Mouse (Mus musculus) MEL (cell line): ENCODE measurements around the gene Crygc.

Experiments used
- BHLHE40 ChIP-seq: IDR thresholded peaks from 2 replicates; pipeline ENCODE4 v1.6.1; 2012; ENCODE audit warnings: low read depth, mild to moderate bottlenecking, inconsistent platforms, low read length, improper control_type of control experiment, borderline replicate concordance
- CHD1 ChIP-seq: IDR thresholded peaks from 2 replicates; pipeline ENCODE4 v1.6.1; 2012; ENCODE audit warnings: low read depth, mild to moderate bottlenecking, inconsistent platforms, low read length, improper control_type of control experiment
- CTCF ChIP-seq, 3 experiments: IDR thresholded peaks in 2 of 3; conservative IDR thresholded peaks in 1 of 3; 2 replicates each; pipeline ENCODE4 v1.5.1; 2011 to 2012; ENCODE audit warnings: low read length in 3 of 3, low read depth in 2 of 3, mild to moderate bottlenecking in 2 of 3, improper control_type of control experiment in 1 of 3, inconsistent platforms in 1 of 3, mixed read lengths in 1 of 3, moderate library complexity in 1 of 3; ENCODE audit not compliant: control insufficient read depth in 1 of 3, insufficient read depth in 1 of 3, poor library complexity in 1 of 3, severe bottlenecking in 1 of 3
- EP300 ChIP-seq, 2 experiments: IDR thresholded peaks; 2 replicates each; pipeline ENCODE4 v1.6.1; 2011; ENCODE audit warnings: improper control_type of control experiment in 2 of 2, low read length in 2 of 2, low read depth in 1 of 2, mild to moderate bottlenecking in 1 of 2
- GATA1 ChIP-seq: IDR thresholded peaks from 2 replicates; pipeline ENCODE4 v1.6.1; 2011; ENCODE audit warnings: low read depth, low read length, improper control_type of control experiment
- HCFC1 ChIP-seq: IDR thresholded peaks from 2 replicates; pipeline ENCODE4 v1.6.1; 2012; ENCODE audit warnings: low read depth, mild to moderate bottlenecking, inconsistent platforms, low read length, improper control_type of control experiment, moderate library complexity
- NELFE ChIP-seq: IDR thresholded peaks from 2 replicates; pipeline ENCODE4 v1.6.1; 2011; ENCODE audit warnings: low read depth, low read length, improper control_type of control experiment
- POLR2A ChIP-seq, 2 experiments: IDR thresholded peaks; 2 replicates each; pipeline ENCODE4 v1.6.1; 2011 to 2012; ENCODE audit warnings: low read length in 2 of 2, mild to moderate bottlenecking in 2 of 2, control low read depth in 1 of 2, improper control_type of control experiment in 1 of 2, low read depth in 1 of 2, moderate library complexity in 1 of 2; ENCODE audit not compliant: control insufficient read depth in 1 of 2, insufficient read depth in 1 of 2, poor library complexity in 1 of 2
- SMC3 ChIP-seq: IDR thresholded peaks from 2 replicates; pipeline ENCODE4 v1.6.1; 2011; ENCODE audit warnings: low read depth, low read length, improper control_type of control experiment
- TAL1 ChIP-seq: IDR thresholded peaks from 2 replicates; pipeline ENCODE4 v1.6.1; 2012; ENCODE audit warnings: mild to moderate bottlenecking, inconsistent platforms, low read length, moderate library complexity, mixed read lengths
- UBTF ChIP-seq: IDR thresholded peaks from 2 replicates; pipeline ENCODE4 v1.6.1; 2012; ENCODE audit warnings: low read depth, mild to moderate bottlenecking, inconsistent platforms, low read length, improper control_type of control experiment, moderate library complexity, borderline replicate concordance; ENCODE audit not compliant: insufficient read depth

DNA sequence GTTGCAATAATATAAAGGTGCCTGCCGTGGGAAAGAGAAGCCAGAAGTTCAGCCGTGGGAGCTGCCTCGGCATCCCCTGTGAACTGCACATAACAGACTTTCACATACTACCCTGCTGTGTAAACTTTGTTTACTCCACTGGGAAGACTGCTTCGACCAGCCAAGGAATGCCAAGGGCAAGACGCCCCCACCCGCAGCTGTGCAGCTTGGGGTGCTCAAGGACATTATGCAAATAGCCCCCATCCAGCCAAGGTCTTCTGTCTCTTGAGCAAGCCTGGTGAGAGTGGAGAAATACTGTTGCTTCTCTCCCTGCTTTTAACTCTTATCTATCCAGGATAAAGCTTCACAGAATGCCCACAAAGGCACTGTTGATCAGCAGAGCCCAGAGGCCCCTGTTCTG lies 32.7 kb downstream of the Crygc start:
- TF ChIP-seq POLR2A (IDR thresholded peaks at IDR 0.05; ENCODE audit: control insufficient read depth in 1 of 2, insufficient read depth in 1 of 2, low read depth in 1 of 2, low read length in 2 of 2, poor library complexity in 1 of 2): no peak
- no peak for TF ChIP-seq EP300 (IDR thresholded peaks at IDR 0.05; ENCODE audit: low read depth in 1 of 2, low read length in 2 of 2)
- TF ChIP-seq BHLHE40: no peak
- no peak for TF ChIP-seq CTCF (IDR thresholded peaks at IDR 0.05 in 2 of 3, conservative IDR thresholded peaks at IDR 0.05 in 1 of 3; ENCODE audit: control insufficient read depth in 1 of 3, insufficient read depth in 1 of 3, low read depth in 2 of 3, low read length in 3 of 3, poor library complexity in 1 of 3, severe bottlenecking in 1 of 3)
- no peak for TF ChIP-seq HCFC1
- no peak for TF ChIP-seq TAL1
- no peak for TF ChIP-seq GATA1
- no peak for TF ChIP-seq SMC3
- TF ChIP-seq CHD1: no peak
- TF ChIP-seq NELFE: no peak
- TF ChIP-seq UBTF: no peak
